ENCODE assay signal across 24 mouse cellular contexts in the genomic region with DNA sequence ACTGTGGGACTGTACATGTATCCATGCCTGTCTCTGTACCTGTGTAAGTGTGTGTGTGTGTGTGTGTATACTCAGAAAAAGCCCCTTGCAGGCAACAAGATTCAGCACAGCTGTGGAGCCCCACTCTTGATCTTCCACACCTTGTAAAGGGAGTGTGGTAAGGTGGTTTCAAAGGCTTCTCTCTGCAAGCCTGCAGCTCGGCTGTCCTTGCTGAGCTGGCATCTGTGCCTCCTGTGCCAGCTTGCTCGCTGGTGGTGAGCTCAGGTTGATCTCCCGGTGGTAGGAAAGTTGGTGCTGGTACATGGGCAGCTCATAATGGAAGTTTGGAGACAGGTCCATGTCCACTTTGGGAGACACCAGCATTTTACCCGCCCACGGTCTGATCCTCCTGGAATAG. TPM values are rescaled to one million over a fixed set of nuclear protein-coding genes. Genes with fewer than 3 reads are reported as not detected.
A peak's percentile ranks its signal among the peaks of the same experiment; 100 is the strongest.
DNase-seq lines count a peak whose midpoint lies in the region; ATAC-seq and TF ChIP-seq lines count a peak whose summit lies in the region.
"Had no signal": no experiment of that assay in that cellular context is flagged by ENCODE, and none has a peak within 500 bp of the region (broad histone marks: within the 10 kb centered on the region; RNA-seq: fewer than 3 reads in every experiment).

No protein-coding gene starts in this region.

- no peaks in the 10 kb centered on the region for H3K27me3 ChIP-seq in kidney, postnatal 0 days (ENCODE audit: insufficient read depth, low read length)
- H3K27me3 ChIP-seq in small intestine, adult 2 months (ENCODE audit: control insufficient read depth, insufficient read depth, low read length), result no peaks in the 10 kb centered on the region
- H3K27me3 ChIP-seq: heart, embryonic 15.5 days had no signal

- H3K27ac ChIP-seq in kidney, postnatal 0 days, result peak overlapping the region; percentile 86
- H3K27ac ChIP-seq in small intestine, adult 2 months (ENCODE audit: insufficient read depth, low read depth, low read length), result peak overlapping the region; percentile 97
- H3K27ac ChIP-seq: forebrain, embryonic 13.5 days; heart, adult 2 months; heart, embryonic 15.5 days; hindbrain, postnatal 0 days; liver, embryonic 14.5 days had no signal

- H3K4me2 ChIP-seq in kidney, postnatal 0 days (ENCODE audit: low read length), result peak overlapping the region; percentile 38; the same call in 1 of the 2 replicates
- H3K4me2 ChIP-seq: forebrain, embryonic 13.5 days; heart, embryonic 15.5 days; midbrain, embryonic 11.5 days had no signal

- no peaks in the 10 kb centered on the region for H3K36me3 ChIP-seq in kidney, postnatal 0 days (ENCODE audit: insufficient read depth, low read length)
- H3K36me3 ChIP-seq in small intestine, adult 2 months (ENCODE audit: control insufficient read depth, insufficient read depth, low read length), result peaks cover 17% of the 10 kb centered on the region
- H3K36me3 ChIP-seq: heart, embryonic 15.5 days; hindbrain, embryonic 10.5 days had no signal

- no peak for TF ChIP-seq POLR2A in small intestine, adult 2 months (IDR thresholded peaks at IDR 0.05; ENCODE audit: low read depth, low read length)
- no peak for TF ChIP-seq POLR2A in lung, adult 2 months (IDR thresholded peaks at IDR 0.05; ENCODE audit: borderline replicate concordance, extremely low read depth, low read depth, low read length)

- H3K9ac ChIP-seq in kidney, postnatal 0 days (ENCODE audit: low read depth, low read length), result no peak overlapping the region
- H3K9ac ChIP-seq: forebrain, embryonic 13.5 days; heart, embryonic 15.5 days; liver, embryonic 14.5 days had no signal

- WGBS in kidney, postnatal 0 days, result 65% methylated on average over 5 of the region's 5 CpGs
- WGBS in small intestine, adult 2 months, result 27% methylated on average over 5 of the region's 5 CpGs
- WGBS in lung, adult 2 months, result 67% methylated on average over 5 of the region's 5 CpGs

- H3K4me1 ChIP-seq in kidney, postnatal 0 days (replicated peaks; ENCODE audit: insufficient read depth, low read length), result no peaks in the 10 kb centered on the region
- H3K4me1 ChIP-seq in small intestine, adult 2 months (ENCODE audit: control insufficient read depth, insufficient read depth, insufficient read length, low read length), result peaks cover 28% of the 10 kb centered on the region
- H3K4me1 ChIP-seq in lung, adult 2 months (ENCODE audit: control insufficient read depth, insufficient read depth, low read length), result no peaks in the 10 kb centered on the region

- peak; percentile 13 to 30 for DNase-seq in cerebellum, postnatal 25 days
- DNase-seq in cerebellum, adult 11 months, result no peak
- no peak for DNase-seq in kidney, postnatal 0 days (ENCODE audit: low spot score)
- no peak for DNase-seq in kidney, postnatal 36 days
- DNase-seq in thymus, postnatal 25 days, result peak; percentile 70
- no peak for DNase-seq in lung, adult 2 months
- DNase-seq: cerebellum, adult 2 months; gastrocnemius, postnatal 14 days; heart, adult 2 months; layer of hippocampus, adult 9-11 months had no signal

- no peak overlapping the region for H3K4me3 ChIP-seq in kidney, postnatal 0 days (replicated peaks; ENCODE audit: low read depth, low read length)
- peak overlapping the region; percentile 77 for H3K4me3 ChIP-seq in small intestine, adult 2 months (ENCODE audit: low read depth, low read length)
- no peak overlapping the region for H3K4me3 ChIP-seq in lung, adult 2 months (replicated peaks; ENCODE audit: extremely low read depth, low read depth, low read length)
- H3K4me3 ChIP-seq: forebrain, embryonic 13.5 days; heart, adult 2 months; heart, embryonic 15.5 days; hindbrain, embryonic 10.5 days had no signal

- no peak for ATAC-seq in kidney, postnatal 0 days (replicated peaks; ENCODE audit: low FRiP score, low read depth)
- ATAC-seq in frontal cortex, adult (ENCODE audit: low TSS enrichment), result no peak
- ATAC-seq: forebrain, embryonic 13.5 days; hindbrain, postnatal 0 days had no signal

- H3K9me3 ChIP-seq in kidney, postnatal 0 days (replicated peaks; ENCODE audit: low read length), result no peaks in the 10 kb centered on the region
- H3K9me3 ChIP-seq: forebrain, embryonic 13.5 days; heart, embryonic 15.5 days; hindbrain, embryonic 10.5 days had no signal

- TF ChIP-seq CTCF in kidney, postnatal 0 days (IDR thresholded peaks at IDR 0.05; ENCODE audit: low read depth), result no peak
- no peak for TF ChIP-seq CTCF in small intestine, adult 2 months (IDR thresholded peaks at IDR 0.05; ENCODE audit: extremely low read depth, insufficient read length, insufficient replicate concordance, low read depth, low read length)
- TF ChIP-seq CTCF in lung, adult 2 months (IDR thresholded peaks at IDR 0.05; ENCODE audit: insufficient read depth, low read length), result no peak

RNA-seq across cellular contexts. Expression of a gene that starts 0.4 kb away (rescaled TPM):
- polyA plus RNA-seq in kidney, postnatal 0 days (2015; fragmentation: Nextera tagmentation; extraction: Ambion mirVana), result 47.7 and 51.1 TPM in 2 replicates
- 98.7 and 220 TPM in 2 replicates for polyA plus RNA-seq in small intestine, adult 2 months (2012; rRNA removed)
- 0.80 and 0.95 TPM in 2 replicates for polyA plus RNA-seq in lung, adult 2 months (2012; rRNA removed)
- polyA plus RNA-seq: cortical plate, adult 2 months; embryonic facial prominence, embryonic 11.5 days; forebrain, embryonic 13.5 days; hindbrain, embryonic 10.5 days; midbrain, embryonic 11.5 days had no signal

RNA-seq across cellular contexts. Expression of a gene that starts 13.6 kb away (rescaled TPM):
- polyA plus RNA-seq in kidney, postnatal 0 days (2015; fragmentation: Nextera tagmentation; extraction: Ambion mirVana), result 6.9 and 8.3 TPM in 2 replicates
- polyA plus RNA-seq in small intestine, adult 2 months (2012; rRNA removed), result 13.2 and 16.3 TPM in 2 replicates
- polyA plus RNA-seq in lung, adult 2 months (2012; rRNA removed), result 11.6 and 12.0 TPM in 2 replicates

RNA-seq across cellular contexts. Expression of a gene that starts 21.5 kb away (rescaled TPM):
- polyA plus RNA-seq in kidney, postnatal 0 days (2015; fragmentation: Nextera tagmentation; extraction: Ambion mirVana), result 0.13 and 0.49 TPM in 2 replicates
- 1.5 and 4.7 TPM in 2 replicates for polyA plus RNA-seq in small intestine, adult 2 months (2012; rRNA removed)
- 0.07 and 0.13 TPM in 2 replicates for polyA plus RNA-seq in lung, adult 2 months (2012; rRNA removed)
- polyA plus RNA-seq: cortical plate, adult 2 months; embryonic facial prominence, embryonic 11.5 days; forebrain, embryonic 13.5 days; heart, embryonic 15.5 days; limb, embryonic 11.5 days; lung, postnatal 0 days; midbrain, embryonic 11.5 days; neural tube, embryonic 11.5 days; stomach, embryonic 14.5 days had no signal

RNA-seq across cellular contexts. Expression of a gene that starts 29.8 kb away (rescaled TPM):
- polyA plus RNA-seq in kidney, postnatal 0 days (2015; fragmentation: Nextera tagmentation; extraction: Ambion mirVana), result 90.6 and 94.3 TPM in 2 replicates
- 56.8 and 132 TPM in 2 replicates for polyA plus RNA-seq in small intestine, adult 2 months (2012; rRNA removed)
- polyA plus RNA-seq in lung, adult 2 months (2012; rRNA removed), result 47.1 and 54.9 TPM in 2 replicates

RNA-seq across cellular contexts. Expression of a gene that starts 41.9 kb away (rescaled TPM):
- polyA plus RNA-seq in kidney, postnatal 0 days (2015; fragmentation: Nextera tagmentation; extraction: Ambion mirVana), result 19.8 and 22.2 TPM in 2 replicates
- 13.4 and 27.3 TPM in 2 replicates for polyA plus RNA-seq in small intestine, adult 2 months (2012; rRNA removed)
- polyA plus RNA-seq in lung, adult 2 months (2012; rRNA removed), result 33.3 and 36.6 TPM in 2 replicates

Comparison
In these comparisons a context has a peak if more than half of its experiments do, and no peak if none do; other contexts are left out.
1. DNase-seq: peak in cerebellum, postnatal 25 days (2 of 2) and thymus, postnatal 25 days (single experiment); none in cerebellum, adult 11 months (single experiment), kidney, postnatal 0 days (single experiment), kidney, postnatal 36 days (0 of 2) and lung, adult 2 months (single experiment).
2. RNA of a gene that starts 0.4 kb away (polyA plus RNA-seq): 98.7 to 220 TPM in small intestine, adult 2 months and 47.7 to 51.1 TPM in kidney, postnatal 0 days; 0.80 to 0.95 TPM in lung, adult 2 months; every median in the first group is over 10 times any median in the second.